Mouse (Mus musculus): Measurements from ENCODE around the gene Ppox.

The Ppox gene

DNA sequence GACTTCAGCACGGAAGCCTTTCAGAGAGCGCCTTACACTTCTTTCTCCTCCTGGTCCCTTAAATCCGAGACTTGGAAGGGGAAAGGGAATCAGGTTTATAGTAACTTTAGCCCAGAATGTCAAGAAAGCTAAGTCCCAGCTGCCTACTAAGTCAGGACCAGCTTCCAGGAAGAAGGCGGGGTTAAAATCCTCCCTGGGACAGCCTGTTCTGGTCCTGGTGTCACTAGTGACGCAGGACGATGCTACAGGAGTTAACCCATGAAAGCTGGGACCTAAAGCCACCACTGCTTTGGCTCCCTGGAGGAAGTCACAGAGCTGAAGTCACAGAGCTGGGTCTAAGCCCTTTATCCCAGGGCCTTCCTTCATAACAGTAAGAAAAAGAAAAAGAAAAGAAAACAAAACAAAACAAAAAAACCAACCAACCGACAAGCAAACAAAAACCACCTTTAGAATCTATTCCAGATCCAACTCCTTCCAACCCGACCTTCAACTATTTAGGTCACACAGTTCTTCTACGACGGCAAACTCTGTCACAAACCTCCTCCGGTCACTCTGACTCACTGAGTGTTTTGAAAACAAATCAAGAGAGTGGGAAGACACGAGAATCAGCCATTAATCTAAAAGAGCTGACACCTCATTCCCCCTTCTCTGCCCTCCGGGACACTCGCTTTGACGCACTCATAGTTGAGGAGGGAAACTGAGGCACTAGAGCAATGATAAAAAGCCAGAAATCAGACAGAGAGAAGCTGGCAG, 40.8 kb downstream of the Ppox start:
- DNase-seq = no peak

DNA sequence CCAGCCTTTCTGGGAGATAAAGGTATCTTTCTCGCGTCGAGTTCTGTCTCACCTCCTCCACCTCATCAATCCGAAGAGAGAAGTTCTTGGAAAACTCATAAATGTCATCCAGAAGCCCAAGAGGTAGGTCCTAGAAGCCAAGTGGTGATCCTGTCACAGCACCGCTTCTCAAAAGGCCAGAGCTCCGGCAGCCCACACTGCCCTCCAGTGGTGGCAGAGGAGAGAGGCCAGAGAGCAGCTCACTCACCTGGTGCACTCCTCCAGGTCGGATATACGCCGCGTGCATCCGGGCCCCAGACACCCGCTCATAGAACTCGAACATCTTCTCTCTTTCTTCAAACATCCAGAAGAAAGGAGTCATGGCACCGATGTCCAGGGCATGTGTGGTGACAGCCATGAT, 42.5 kb downstream of the Ppox start:
- DNase-seq = no peak

DNA sequence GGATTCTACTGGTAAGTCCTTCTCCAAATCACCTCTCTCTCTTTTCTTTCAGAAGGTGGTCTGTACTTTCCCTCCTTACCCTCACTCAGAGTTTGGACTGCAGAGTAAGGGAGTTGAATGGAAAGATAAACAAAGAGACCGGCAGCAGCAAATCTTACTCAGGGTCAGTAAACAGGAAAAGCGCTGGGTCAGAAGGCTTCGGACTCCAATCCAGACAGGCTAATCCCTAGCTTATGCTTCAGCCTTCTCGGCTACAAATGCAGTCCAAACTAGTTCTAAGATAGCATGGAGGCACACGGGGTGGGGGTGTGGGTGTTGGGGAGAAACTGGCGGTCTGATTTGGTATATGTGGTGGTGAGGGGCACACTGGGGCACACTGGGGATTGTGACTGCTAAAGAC, 43.5 kb downstream of the Ppox start:
- no peak for DNase-seq

DNA sequence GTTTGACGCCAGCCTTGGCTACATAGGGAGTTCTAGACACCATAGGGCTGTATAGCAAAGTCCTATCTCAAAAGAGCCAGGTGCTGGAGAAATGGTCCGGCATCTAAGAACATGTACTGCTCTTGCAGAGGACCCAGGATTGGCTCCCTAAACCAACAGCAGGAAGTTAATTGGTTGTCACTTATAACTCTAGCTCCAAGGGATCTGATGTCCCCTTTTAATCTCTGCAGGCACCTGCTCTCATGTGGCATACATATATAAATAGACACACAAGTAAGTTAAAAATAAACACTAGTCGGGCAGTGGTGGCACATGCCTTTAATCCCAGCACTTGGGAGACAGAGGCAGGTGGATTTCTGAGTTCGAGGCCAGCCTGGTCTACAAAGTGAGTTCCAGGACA, 45.2 kb downstream of the Ppox start:
- DNase-seq = no peak

DNA sequence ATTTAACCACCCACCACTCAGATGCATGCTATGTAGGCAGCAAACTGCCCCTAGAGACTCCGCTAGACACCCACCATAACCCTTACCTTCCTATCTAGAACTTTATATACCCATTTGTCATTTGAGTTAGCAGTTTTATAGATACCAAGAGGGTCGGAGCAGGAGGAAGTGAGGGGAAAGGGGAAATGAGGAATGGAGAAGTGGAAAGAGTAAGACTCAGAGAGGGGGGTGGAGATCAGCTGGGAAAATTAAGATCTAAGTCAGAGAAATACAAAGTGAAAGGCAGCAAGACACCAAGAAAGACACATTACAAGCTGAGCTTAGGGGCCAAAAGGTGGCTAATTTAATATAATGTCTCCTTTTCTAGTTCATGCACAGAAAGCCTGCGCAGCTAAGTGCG, 46.4 kb downstream of the Ppox start:
- DNase-seq = no peak

DNA sequence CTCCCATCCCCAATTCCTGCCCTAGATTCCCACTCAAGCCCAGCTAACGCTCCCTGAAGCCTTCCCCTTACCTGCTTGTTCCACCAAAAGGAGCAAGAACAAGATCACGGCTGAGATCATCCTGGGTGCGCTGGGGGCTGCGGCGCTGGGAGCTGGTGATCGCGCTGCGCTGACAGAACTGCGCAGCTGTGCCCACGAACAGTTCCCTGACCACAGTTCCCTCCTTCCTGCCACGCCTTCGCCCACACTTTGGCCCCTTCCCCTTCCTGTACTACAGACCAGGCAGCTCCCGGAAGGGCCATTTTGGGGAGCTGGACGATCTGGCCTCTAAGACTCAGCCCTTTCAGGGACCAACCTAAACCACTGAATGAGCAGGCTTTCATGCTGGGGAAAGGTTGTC, 46.9 kb downstream of the Ppox start, which contains the start of gene Fcer1g:
Fcer1g (minus strand) TSS at position 240 of the 400 bp plus-strand sequence.
- no peak for DNase-seq

DNA sequence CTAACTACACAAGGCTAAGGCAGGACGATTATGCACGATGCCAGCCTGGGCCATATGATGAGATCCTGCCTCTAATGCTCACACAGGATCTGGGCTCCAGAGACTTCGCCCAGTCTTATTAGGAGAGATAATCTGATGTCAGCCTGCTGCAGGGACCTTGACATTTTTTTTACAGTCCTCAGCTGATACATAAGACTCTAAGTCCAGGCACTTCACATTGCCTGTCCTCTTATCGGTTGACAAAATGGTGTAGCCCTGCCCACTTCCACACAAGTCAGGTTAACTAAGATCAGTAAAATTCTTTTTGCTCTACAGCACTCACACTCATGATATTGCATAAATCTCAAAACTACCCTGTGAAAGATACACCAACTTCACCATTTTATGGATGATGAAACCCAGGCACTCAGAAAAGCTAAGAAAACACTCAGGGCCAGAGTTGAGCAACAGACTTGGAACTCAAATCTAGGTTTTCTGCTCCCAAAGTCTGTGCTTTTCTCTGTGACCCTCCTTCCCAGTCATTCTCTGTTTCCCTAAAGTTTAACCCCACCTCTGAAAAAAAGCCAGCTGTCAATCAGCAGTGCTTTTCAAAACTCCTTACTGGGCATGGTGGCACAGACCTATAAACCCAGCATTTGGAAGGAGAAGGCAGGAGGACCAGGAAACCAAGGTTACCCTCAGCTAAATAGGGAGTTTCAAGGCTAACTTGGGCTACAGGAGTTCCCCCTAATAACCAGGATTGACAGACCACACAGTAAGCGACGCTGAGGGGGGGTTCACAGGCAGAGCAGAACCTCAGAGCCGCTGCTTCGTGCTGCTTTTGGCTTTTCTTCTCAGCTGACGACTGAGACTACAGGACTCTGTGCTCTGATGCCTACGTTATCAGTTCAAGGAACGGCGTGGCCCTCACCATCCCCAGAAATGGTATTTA, 47.9 kb downstream of the Ppox start:
- DNase-seq = no peak

DNA sequence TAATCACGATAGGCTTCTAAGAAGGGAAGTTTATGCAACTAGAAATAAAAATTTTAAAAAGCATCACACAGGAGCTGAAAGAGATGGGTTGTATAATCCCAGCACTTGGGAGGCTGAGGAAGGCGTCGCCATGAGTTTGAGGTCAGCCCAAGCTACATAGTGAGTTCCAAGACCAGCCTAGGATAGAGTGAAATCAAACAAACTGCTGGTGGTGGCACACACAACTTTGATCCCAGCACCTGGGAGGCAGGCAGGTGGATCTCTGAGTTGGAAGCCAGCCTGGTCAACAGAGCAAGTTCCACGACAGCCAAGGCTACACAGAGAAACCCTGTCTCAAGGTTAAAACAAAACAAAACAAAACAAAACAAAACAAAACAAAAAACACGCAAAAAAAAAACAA, 48.6 kb downstream of the Ppox start:
- DNase-seq = no peak

DNA sequence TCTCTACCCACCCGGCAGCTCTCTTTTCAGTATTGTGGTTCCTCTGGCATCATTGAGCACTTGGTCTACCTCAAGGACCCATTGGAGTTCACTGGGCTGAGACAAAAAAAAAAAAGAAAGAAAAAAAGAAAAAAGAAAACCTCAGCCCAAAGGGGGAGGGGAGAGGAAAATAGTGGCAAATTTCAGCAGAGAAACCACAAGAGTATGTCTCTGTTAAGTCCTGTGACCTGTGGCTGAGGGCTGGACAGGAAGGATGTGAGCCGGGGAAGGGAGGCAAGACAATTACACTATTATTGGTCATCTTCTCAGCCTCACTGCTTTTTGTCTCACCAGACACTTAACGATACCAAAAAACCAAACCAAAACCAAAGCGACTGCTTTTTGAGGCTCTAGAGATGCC, 49.1 kb downstream of the Ppox start:
- DNase-seq = no peak

DNA sequence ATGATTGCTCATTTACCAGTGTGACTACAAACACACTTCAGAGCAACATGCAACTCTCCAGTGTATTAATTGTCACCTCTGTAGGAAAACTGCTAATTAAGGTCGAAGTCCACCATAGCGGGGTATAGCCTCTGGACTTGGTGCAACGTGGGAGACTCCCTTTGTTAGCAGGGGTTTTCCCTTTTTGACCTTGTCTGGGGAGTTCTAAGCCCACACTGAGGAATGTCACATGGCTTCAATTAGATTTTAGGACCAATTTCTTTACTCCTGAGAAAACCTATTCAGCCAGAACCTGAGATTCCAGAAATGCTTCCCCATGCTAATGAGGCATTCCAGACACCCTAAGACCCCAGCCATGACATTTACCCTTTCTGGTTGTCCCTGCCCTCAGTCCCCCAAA, 50.8 kb downstream of the Ppox start:
- DNase-seq = no peak

DNA sequence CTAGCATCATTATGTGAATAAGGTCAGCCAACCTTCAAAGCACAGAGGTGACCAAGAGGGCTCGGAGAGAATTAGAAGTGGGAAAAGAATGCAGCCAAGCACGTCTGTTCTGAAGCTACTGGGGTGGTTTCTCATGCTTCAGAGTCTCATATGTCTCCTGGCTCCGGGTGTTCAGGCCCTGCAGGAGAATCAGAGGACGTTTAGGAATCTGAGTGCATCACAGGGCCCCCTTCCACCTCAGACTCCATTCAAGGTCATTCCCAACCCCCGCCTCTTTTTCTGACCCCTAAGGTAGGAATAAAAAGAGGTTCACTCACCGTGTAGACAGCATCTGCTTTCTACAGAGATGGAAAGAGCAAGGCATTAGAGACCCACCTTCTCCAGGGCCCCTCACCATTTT, 51.2 kb downstream of the Ppox start:
- DNase-seq = no peak

DNA sequence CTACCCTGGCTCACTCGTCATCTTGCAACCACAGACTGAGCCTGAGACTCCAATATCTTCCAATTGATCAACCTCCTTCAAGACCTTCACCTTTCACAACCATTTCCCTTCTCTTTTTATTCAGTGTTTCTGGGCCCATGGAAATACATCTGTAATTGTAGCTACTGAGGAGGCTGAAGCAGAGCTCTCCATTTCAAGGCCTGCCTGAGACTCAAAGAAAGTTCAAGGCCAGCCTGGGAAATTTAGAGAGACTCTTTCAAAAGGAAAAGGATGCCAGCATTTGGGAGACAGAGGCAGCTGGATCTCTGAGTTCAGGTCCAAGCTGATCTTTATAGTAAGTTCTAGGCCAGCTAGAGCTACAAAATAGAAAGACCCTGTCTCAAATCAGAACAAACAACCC, 53.1 kb downstream of the Ppox start:
- no peak for DNase-seq

DNA sequence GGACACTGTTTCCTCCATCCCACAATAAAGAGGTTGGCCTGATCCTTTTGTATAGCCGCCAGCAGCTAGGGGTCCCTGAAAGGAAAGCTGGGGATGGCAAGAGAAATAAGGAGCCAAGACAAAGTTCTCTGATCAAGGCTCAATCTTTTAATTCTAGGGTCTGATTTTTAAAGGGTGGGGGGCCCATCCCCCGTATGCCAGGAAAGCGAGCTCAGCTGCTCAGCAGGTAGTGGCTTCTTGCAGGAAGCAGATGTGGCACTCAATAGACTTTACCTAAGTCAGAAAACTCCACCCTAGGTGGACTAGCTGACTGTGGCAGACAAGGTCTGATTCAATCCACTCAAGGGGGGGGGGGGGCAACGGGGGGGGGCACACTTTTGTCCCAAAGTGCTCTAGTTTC, 54.2 kb downstream of the Ppox start:
- no peak for DNase-seq
